Mouse (Mus musculus) spleen, adult 2 months (tissue): ENCODE measurements around the gene Olfr1299. TPM values are rescaled to one million over a fixed set of nuclear protein-coding genes. Genes with fewer than 3 reads are reported as not detected.

Experiments
- DNase-seq, 2 experiments: peaks; one replicate each; pipeline versions ENCODE4 v3.0.0 to v3.0.0-alpha.2; 2012 to 2021; ENCODE audit warnings: low spot score in 2 of 2, low read depth in 1 of 2
- H3K27ac ChIP-seq: fragments of 200-500 bp; 2 replicates; pipeline ENCODE4 v1.5.1; 2012; ENCODE audit warnings: low read length, inconsistent platforms; ENCODE audit not compliant: insufficient read depth
- H3K27me3 ChIP-seq: fragments of 200-500 bp; 2 replicates; pipeline ENCODE4 v1.6.1; 2012; ENCODE audit warnings: mild to moderate bottlenecking, moderate library complexity, low read length, inconsistent platforms; ENCODE audit not compliant: control insufficient read depth, insufficient read depth
- H3K36me3 ChIP-seq: fragments of 200-500 bp; 2 replicates; pipeline ENCODE4 v1.6.1; 2012; ENCODE audit warnings: mild to moderate bottlenecking, low read length, inconsistent platforms; ENCODE audit not compliant: control insufficient read depth, insufficient read depth
- H3K4me1 ChIP-seq: fragments of 200-500 bp; 2 replicates; pipeline ENCODE4 v1.6.1; 2011; ENCODE audit warnings: inconsistent platforms; ENCODE audit not compliant: control insufficient read depth, insufficient read depth, insufficient read length
- H3K4me3 ChIP-seq: fragments of 200-500 bp; 2 replicates; pipeline ENCODE4 v1.5.1; 2011; ENCODE audit warnings: mild to moderate bottlenecking, inconsistent platforms; ENCODE audit not compliant: insufficient read depth, insufficient read length; ENCODE audit errors: extremely low read depth
- CTCF ChIP-seq: fragments of 200-500 bp; IDR thresholded peaks from 2 replicates; pipeline ENCODE4 v1.5.1; 2011; ENCODE audit warnings: mild to moderate bottlenecking, inconsistent platforms; ENCODE audit not compliant: insufficient read depth, insufficient read length, insufficient replicate concordance; ENCODE audit errors: extremely low read depth
- POLR2A ChIP-seq: fragments of 200-500 bp; IDR thresholded peaks from 2 replicates; pipeline ENCODE4 v1.6.1; 2011; ENCODE audit warnings: low read depth, low read length, inconsistent platforms
- whole genome bisulfite sequencing: fragments of 180-500 bp; shearing (Covaris S2); methylation state at CpG from one replicate; pipeline ENCODE4 v1.1.7; 2018; 5-methylcytosine and 5-hydroxymethylcytosine counted together
- polyA plus RNA-seq: library from polyadenylated mRNA; depleted of rRNA; stranded (reverse); fragments of >200 nt; gene quantifications from 2 replicates; pipeline ENCODE4 v1.2.3, GENCODE M21; 2012; rRNA removed

Olfr1299 gene
- polyA plus RNA-seq: not detected in 2 replicates

GRCm38 (mm10) chr2:111661119-111661518 lies at the start of gene Olfr1299:
Olfr1299 (plus strand) TSS chr2:111661419.
- TF ChIP-seq POLR2A (no peak), CTCF (no peak)
- Histone ChIP-seq H3K27me3 (no peaks in the 10 kb centered on the region), H3K27ac (no peak within 1 kb of the TSS), H3K4me1 (no peaks in the 10 kb centered on the region), H3K4me3 (no peak within 1 kb of the TSS), H3K36me3 (no peaks in the 10 kb centered on the region)
- WGBS: 72% methylated on average over 4 of the region's 4 CpGs
- no peak for DNase-seq

GRCm38 (mm10) chr2:111626397-111626796 lies 34.8 kb upstream of the Olfr1299 start, which contains the start of gene Olfr1297:
Olfr1297 (minus strand) TSS chr2:111626497.
- Histone ChIP-seq H3K4me3 (no peak within 1 kb of the TSS), H3K4me1 (no peaks in the 10 kb centered on the region), H3K27me3 (no peaks in the 10 kb centered on the region), H3K27ac (no peak within 1 kb of the TSS), H3K36me3 (no peaks in the 10 kb centered on the region)
- WGBS: 78% methylated on average over 1 of the region's 1 CpGs
- no peak for DNase-seq
- TF ChIP-seq CTCF (no peak), POLR2A (no peak)

- no peak within 1 kb of the TSS for H3K4me3 ChIP-seq
- H3K4me1 ChIP-seq: no peaks in the 10 kb centered on the region
- H3K27me3 ChIP-seq: no peaks in the 10 kb centered on the region
- H3K36me3 ChIP-seq: no peaks in the 10 kb centered on the region
- 82% methylated on average over 1 of the region's 1 CpGs for WGBS
- DNase-seq: no peak
- TF ChIP-seq CTCF (no peak), POLR2A (no peak)
- no peak within 1 kb of the TSS for H3K27ac ChIP-seq
These were observed 12.1 kb upstream of the Olfr1299 start, which contains the start of gene Olfr1298 for GRCm38 (mm10) chr2:111649101-111649500. Olfr1298 (minus strand) TSS chr2:111649201.

Other genes starting within 250 kb of the Olfr1299 start
- gene Olfr1286, start 238.3 kb upstream of the Olfr1299 start, polyA plus RNA-seq: not detected in 2 replicates
- not detected in 2 replicates for gene Olfr1287, start 212.3 kb upstream of the Olfr1299 start, polyA plus RNA-seq
- not detected in 2 replicates for gene Olfr1288, start 187.3 kb upstream of the Olfr1299 start, polyA plus RNA-seq
- gene Olfr1289, start 180.6 kb upstream of the Olfr1299 start, polyA plus RNA-seq: not detected in 2 replicates
- gene Olfr1290, start 167.6 kb upstream of the Olfr1299 start, polyA plus RNA-seq: not detected in 2 replicates
- not detected in 2 replicates for gene Olfr1291-ps1, start 164.2 kb upstream of the Olfr1299 start, polyA plus RNA-seq
- not detected in 2 replicates for gene Olfr1293-ps, start 136.2 kb upstream of the Olfr1299 start, polyA plus RNA-seq
- not detected in 2 replicates for gene Olfr1294, start 121.1 kb upstream of the Olfr1299 start, polyA plus RNA-seq
- not detected in 2 replicates for gene Olfr1295, start 91.7 kb upstream of the Olfr1299 start, polyA plus RNA-seq
- gene Olfr1297, start 34.9 kb upstream of the Olfr1299 start, polyA plus RNA-seq: not detected in 2 replicates
- not detected in 2 replicates for gene Olfr1298, start 12.2 kb upstream of the Olfr1299 start, polyA plus RNA-seq
- gene Olfr1301, start 89.6 kb downstream of the Olfr1299 start, polyA plus RNA-seq: not detected in 2 replicates
- gene Olfr1302, start 116.0 kb downstream of the Olfr1299 start, polyA plus RNA-seq: not detected in 2 replicates
- not detected in 2 replicates for gene Olfr1303, start 158.9 kb downstream of the Olfr1299 start, polyA plus RNA-seq
- gene Olfr1305, start 215.7 kb downstream of the Olfr1299 start, polyA plus RNA-seq: not detected in 2 replicates